Comparison of ENCODE assay signal across 1 mouse cellular context in genomic region chr10:21687484-21687883, GRCm38 (mm10).
A peak's percentile ranks its signal among the peaks of the same experiment; 100 is the strongest.
TF ChIP-seq lines count a peak whose summit lies in the region.

No protein-coding gene starts in this region.

TF ChIP-seq in MEL, 35 proteins besides CTCF, POLR2A, EP300 and RAD21 (continued from another document):
- TF ChIP-seq MXI1 (IDR thresholded peaks at IDR 0.05; ENCODE audit: low read depth, low read length) (peak; percentile 56; the same call in 1 of the 2 replicates), USF2 (IDR thresholded peaks at IDR 0.05; ENCODE audit: borderline replicate concordance in 1 of 2, insufficient read depth in 1 of 2, low read depth in 1 of 2, low read length in 2 of 2) (peak; percentile 16 to 81; a peak in 3 of 4 replicates), ETS1 (IDR thresholded peaks at IDR 0.05; ENCODE audit: low read depth, low read length) (peak; percentile 81; the same call in 1 of the 2 replicates)
